Mouse (Mus musculus) yolk sac, embryonic 10.5 days (tissue): ENCODE data around the gene Usp29.
A peak's percentile ranks its signal among the peaks of the same experiment; 100 is the strongest.
"Not testable (repeated sequence)": the region's sequence is repeated elsewhere in the genome, so short reads cannot be mapped to it uniquely, and the experiment has no call there.

Source experiments
- DNase-seq: peaks from one replicate; pipeline ENCODE4 v3.0.0-alpha.2; 2017; ENCODE audit warnings: low spot score

Gene Usp29

DNA sequence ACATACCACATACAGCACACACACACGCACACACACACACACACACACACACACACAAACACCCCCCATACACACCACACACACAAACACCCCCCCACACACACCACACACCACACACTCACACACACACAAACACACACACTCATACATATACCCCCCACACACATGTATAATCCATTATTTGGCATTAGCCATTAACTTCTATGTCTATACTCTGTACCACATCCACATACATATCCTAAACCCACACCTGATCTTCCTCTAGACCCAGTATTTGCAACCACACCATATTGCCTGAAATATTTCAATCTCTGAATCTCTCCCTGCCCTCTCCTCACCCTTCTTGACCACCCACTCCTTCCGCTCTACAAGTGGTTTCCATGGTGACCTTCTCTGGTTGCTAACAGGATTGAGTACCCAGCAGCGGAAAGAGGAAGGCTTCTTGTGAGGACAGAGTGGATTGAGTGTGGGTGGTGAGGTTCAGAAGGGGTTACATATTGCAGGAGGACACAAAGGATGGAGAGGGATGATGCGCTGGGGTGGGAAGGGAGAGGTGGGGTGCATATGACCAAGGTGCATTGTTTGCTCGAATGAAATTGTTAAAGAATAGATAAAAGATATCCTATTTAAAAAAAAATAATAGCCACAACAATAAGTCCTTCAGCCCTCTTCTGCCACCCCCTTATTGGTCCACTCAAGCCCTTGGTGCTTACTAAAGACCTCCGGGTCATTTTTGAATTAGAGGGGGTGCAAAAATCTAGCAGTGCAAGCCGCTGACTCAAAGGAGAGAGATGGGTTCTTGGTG, 195.8 kb downstream of the Usp29 start:
- DNase-seq: no peak

DNA sequence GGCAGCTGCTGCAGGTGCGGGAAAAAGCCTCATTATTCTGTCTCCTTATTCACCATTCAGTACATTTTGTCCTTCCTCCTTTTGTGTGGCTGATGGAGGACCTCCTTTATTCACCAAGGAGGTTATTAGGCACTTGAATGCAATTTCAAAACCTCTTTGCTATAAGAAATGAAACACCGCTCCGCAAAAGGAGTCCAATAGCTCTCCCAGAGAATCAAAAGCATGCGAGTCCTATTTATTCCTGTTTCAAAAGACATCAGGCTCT, 196.3 kb downstream of the Usp29 start:
- DNase-seq: no peak

DNA sequence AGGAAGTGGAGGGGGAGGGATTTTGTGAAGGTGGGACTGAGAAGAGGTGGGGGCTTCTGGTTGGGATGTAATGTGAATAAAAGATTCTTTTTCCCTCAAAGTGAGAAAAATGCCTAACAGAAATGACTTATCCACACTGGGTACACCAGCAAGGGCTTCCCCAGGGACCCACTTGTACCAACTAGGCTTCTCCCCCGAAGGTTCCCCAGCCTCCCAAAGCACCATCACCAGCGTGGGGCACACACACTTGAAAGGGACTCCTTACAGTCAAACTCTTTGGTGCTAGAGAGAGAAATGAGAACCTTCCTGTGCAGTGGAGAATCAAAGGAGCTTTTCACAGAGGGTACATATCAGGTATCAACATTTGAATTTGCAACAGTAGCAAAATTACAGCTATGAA, 198.9 kb downstream of the Usp29 start:
- no peak for DNase-seq

DNA sequence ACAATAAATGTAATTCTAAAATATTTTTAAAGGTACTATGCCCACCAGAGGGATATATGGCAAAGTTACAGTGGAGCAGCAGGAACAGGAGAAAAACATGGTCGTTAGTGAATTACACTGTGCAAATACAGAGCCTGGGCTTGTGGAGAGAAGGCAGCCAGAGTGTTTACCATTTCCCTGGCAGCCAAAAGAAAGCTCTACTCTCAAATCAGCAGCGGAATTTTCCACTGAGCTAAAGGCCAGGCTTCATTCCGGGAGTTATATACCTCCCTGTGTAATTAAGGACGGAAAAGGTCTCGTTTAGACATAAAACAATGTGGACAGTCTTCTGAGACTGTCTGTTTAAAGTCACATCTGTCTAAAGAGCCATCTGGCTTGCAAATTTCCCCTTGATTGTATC, 204.4 kb downstream of the Usp29 start:
- DNase-seq: no peak

DNA sequence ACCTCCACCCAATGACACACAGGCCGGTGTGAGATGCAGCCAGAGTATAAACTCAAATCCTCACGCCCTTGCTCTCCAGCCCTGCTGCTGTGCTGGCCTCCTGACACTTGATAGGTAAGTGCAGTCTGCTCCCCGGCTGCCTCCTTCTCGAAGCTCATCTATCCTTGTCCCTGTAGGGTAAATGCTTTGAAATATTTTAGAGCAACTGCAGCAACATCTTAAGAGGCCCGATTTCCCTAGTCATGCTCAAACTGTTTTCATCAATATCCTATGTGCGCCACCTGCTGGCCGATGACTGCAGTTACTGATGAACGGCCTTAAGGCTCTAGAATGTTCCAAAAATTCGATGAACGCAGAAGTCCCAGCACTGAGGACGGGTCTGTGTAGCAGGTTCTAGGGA, 206.7 kb downstream of the Usp29 start:
- peak; percentile 38 for DNase-seq

DNA sequence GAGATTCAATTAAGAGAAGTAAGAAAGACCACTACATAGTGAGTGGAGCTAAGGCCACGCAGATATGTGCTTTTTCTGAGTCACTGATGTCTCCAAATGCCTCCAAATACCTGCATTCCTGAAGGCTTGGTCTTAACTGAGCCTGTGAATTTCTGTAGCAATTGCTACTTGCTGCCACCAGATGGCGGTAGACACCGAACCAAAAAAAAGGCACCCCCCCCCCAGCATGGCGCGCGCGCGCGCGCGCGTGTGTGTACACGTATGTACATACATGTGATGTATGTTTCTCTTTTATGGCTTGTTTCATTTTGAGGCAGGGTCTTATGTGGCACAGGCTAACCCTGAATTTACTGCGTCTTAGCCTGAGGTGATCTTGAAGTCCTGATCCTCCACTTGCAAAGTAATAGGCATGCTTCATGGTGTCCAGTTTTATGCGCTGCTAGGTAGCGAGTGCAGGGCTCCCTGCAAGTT, 210.4 kb downstream of the Usp29 start:
- peak; percentile 45 for DNase-seq

DNA sequence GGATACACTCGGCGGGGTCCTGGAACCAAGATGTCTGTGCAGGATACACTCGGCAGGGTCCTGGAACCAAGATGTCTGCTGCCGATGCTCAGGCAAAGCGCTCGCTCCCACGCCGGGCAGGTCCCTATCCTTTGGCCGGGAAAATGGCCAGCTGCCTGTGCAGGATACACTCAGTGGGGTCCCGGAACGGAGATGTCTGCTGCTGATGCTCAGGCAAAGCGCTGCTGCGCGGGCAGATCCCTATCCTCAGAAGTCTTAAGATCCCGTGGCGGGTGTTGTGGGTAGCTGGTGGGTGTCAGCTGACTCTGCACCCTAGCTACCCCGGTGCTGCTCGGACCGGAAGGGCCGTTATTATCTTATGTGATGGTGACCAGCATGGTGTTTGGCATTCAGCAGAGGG, 217.7 kb downstream of the Usp29 start:
- not testable (repeated sequence) for DNase-seq

DNA sequence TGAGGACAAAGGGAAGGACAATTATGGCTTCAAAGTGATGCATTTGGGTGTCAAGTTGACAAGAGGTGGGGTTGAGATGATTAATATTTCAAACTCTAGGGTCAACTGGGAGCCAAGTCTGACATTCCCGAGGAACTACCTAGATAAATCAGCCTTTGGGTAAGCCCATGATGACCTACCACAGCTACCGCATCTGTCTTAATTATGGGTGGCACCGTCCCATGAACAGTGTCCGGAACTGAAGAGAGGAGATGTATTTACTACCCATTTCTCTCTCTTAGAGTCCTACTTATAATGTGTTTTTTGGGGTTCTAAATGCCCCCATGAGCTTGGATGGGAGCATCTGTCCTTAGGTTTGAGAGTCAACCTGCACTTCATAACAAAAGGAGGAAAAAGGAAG, 226.2 kb downstream of the Usp29 start:
- no peak for DNase-seq

DNA sequence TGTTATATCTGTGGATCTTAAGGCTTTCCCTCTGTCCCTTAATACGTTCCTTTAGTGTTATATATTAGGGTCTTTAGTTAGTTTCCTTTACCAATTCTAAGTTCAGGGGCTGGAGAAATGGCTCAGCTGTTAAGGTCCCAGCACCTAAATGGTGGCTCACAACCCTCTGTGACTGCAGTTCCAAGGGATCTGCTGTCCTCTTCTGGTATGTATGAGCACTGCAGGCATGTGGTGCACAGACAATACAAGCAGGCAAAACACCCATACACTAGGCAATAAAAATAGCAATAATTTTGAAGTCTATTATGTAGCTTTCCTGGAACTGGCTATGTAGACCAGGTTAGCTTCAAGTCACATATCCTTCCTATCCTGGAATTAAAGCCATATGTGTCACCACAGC, 228.2 kb downstream of the Usp29 start:
- DNase-seq: no peak

DNA sequence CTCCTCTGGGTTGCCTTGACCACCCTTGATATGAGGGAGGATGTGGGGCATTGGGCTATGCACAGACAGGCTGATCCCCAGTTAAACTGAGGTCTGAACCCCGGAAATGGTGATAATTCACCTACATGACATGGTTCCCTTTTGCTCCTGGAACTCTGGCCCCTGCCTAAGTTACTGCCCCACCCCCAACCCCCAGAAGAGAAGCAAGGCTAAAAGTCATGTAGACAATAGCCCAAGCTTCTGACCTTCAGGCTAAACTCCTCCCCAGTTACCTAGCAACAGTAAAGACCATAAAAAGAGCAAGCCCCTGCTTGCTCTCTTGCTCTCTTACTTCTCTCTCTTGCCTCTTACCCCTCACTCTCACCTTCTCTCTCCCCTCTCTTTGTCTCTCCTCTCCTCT, 243.2 kb downstream of the Usp29 start:
- no peak for DNase-seq

DNA sequence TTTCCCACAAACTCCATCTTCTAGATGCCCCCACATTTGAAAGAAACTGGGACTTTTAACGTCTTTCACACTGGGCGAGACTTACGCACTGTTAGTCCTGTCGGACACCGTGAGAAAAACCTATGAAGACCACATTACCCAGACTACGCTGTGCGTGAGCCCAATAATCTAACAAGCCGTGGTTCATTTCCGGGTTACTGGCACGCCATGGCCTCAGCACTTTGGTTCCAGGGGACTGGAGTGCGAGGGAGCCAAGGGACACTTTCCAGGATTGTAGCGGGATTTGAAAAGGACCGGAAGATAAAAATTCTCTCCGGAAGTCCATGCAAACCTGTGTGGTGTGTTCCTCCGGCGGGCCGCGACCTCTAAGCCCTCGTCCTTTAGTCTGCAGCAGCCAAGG, 246.5 kb downstream of the Usp29 start:
- DNase-seq: no peak

DNA sequence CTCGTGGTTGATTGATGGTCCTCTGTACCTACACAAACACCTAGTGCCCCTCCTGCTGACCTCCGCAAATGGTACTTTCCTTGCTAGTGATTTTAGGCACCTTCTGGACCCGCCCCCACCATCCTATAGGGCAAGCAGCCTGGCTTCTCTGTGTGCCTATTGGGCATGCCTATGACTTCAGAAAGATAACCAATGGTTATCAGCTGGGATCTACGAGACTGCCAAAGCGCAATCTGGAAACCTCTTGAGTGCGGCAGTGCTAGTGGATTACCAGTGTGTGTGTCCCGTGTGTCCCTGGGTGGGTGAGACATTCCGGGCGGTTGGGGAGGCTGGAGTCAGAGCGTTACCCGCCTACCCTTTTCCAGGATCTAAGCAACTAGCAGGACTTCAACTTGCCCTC, 264.9 kb downstream of the Usp29 start, which contains the start of gene Aurkc:
Aurkc (plus strand) TSS at position 50 of the 400 bp plus-strand sequence.
- DNase-seq: not testable (repeated sequence)

DNA sequence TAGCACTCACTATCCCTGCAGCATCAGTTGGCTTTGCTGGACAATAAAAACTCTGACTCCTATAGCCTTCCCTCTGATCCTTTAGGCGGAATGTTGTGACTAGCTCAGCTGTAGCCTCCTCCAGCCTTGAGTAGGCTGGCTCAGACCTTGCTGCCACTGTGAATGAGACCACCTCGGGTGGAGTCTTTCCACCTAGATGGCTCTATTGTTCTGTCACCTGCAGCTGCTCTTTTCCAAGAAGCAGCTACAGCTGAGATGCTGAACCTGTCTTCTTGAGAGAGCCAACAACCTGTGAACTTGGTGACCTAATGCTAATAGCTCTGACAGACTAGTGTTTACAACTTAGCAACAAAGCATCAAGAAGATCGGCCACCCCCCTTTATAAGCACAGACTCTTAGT, 268.5 kb downstream of the Usp29 start:
- not testable (repeated sequence) for DNase-seq

DNA sequence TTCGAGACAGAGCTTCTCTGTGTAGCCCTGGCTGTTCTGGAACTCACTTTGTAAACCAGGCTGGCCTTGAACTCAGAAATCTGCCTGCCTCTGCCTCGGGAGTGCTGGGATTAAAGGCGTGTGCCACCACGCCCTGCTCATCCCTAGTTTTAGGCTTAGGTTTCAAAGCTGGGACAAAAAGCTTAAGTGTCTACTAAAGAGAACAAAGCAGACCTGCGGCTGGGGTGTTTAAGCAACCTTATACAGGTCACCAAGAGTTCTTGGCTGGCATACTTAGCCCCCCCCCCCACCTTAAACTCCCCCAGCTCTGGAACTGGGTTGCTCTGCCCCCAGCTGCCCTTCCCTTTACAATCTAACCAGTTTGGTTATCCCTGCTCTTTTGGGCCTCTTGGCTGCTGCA, 275.1 kb downstream of the Usp29 start:
- not testable (repeated sequence) for DNase-seq
